Mouse (Mus musculus) adrenal gland, postnatal 10 days (tissue): ENCODE results near the gene Erg. TPM values are rescaled to one million over a fixed set of nuclear protein-coding genes. Genes with fewer than 3 reads are reported as not detected.

Source experiments
- DNase-seq: peaks from one replicate; pipeline ENCODE4 v3.0.0; 2021; ENCODE audit warnings: mixed read lengths
- total RNA-seq, 2 experiments: library from RNA; stranded (reverse); gene quantifications; 2 replicates each; pipeline ENCODE4 v1.2.3; 2021

Gene Erg
- total RNA-seq, 2 experiments from 2014 or later: 27.5 to 29.6 TPM

DNA sequence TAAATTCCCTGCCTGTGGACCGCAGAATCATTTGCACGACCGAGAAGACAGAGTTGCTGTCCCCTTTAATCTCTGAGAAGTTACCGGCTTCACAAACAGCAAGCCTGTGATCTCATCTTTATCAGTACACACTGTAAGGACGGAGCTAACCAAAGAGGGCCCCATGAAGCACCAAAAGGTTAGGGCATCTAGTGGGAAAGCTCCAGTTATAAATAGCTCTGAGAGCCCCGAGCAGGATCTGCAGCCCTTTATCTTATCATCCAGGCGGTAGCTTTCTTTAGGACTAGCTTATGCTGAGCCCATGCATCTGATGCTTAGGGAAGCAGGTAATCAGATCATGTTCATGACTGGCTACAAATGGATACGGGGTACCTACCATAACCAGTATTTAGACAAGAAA lies 146.6 kb downstream of the Erg start:
- DNase-seq: no peak

DNA sequence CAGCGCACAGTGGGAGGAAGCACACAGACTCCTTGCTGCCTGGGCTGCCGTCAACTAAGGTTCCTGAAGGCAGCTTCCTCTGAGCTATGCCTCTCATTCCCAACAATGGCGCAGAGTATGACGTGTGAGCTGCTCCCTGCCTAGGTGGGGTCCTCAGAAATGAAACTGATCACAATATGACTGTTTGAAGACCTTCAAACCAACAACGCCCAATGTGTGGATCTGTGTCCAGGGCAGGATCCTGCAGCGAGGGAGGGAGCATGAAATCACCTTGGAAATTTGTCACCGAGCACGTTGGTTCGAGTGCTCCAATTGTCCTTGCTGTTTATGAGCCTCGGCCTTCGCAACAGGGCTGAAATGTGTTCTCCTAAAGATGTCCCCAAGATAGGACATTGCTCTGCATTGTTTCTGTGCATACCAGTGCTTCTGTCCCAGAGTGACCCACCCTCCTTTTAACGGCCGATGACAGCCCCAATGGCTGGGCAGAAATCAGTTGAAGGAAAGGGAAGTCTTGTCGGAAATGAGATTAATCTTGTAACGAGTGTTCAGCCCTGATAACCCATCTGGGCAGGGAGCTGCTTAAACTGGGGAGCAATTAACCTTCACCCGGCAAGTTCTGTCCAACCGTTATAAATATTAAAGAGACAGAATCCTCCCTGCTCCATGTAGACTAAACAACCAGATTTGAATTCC lies 147.4 kb downstream of the Erg start:
- peak; percentile 41 for DNase-seq

DNA sequence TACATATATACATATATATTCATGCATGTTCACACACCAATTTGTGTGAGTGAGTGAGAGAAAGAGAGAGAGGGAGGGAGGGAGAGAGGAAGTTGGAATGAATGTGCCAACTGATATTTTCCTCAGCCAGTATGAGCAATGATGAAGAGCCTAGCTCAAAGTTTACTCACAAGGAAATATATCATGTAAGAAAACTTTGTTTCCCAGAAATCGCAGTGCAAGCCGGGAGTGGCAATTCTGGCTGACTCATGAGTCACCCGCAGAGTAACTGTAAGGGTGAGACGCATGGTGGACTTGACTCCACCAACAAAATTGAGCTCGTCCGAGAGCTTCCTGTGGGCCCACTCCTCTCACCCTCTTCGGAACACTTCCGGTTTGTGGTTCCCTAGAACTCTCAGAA lies 149.8 kb downstream of the Erg start:
- DNase-seq: peak; percentile 43

DNA sequence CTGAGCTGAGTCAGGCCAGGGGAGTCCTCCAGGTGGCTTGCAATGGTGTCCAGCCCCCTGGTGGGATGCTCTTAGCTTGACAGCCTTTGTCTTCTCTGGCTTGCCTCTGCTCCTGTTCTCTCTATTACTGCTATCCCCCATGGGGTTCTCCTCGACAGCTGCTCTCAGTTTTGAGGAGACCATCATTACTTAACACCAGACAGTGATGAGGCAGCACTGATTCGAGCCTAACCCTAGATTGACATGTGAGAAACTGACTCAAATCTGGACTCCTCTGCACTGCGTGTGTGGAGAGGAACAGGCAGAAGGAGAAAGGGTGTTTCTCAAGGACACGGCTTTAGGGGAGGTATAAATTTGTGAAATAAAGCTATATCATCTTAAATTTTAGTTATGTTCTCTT lies 150.3 kb downstream of the Erg start:
- no peak for DNase-seq

DNA sequence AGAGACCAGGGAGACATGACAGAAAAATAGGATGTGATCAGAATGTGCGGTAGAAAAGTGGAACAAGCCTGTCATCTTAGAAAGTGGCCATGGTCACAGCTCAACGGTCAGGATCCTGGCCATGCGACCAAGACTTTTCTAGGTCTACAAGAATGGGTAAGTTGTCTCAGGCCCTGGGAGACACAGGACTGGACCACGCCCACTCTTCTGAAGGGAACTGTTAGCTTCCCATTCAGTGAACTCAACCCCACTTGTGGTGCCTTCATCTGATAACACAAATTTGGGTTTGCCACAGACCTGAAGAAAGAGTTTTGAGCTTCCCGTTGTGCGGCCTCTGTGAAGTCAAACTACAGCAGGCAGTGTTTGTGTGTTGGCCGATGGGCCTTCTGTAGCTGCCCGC lies 152.0 kb downstream of the Erg start:
- DNase-seq: no peak

DNA sequence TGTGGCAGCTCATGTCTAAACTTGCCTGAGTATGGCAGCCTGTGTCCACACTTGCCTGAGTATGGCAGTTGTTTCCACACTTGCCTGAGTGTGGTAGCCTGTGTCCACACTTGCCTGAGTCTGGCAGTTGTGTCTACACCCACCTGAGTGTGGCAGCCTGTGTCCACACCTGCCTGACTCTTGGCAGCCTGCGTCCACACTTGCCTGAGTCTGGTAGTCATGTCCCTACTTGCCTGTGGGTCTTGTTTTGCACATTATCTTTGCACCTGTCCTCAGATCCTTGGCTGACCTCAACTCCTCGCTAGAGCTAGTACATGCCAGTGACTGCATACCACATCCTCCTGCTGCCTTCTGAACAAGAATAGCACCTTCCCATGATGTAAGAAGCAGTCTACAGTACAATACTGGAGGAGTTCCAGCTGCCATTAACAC lies 153.8 kb downstream of the Erg start:
- no peak for DNase-seq

DNA sequence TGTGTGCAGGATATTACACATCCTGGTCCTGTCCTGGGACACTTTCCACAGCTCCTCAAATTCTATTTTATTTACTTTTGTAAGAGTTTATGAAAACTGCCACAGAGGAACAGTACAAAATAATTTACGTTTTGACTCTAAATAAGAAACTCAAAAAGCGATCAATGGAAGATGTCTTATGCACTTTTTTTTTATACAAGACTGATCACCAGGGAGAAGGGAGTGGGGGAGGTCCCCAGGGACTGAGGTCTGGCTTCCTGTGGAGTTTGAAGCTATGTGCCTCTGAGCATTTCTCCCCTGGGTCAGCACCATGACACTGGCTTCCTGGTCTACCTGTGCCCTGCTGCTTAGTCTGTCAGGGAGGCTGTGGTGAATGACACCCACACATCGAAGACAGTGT lies 156.5 kb downstream of the Erg start:
- no peak for DNase-seq

DNA sequence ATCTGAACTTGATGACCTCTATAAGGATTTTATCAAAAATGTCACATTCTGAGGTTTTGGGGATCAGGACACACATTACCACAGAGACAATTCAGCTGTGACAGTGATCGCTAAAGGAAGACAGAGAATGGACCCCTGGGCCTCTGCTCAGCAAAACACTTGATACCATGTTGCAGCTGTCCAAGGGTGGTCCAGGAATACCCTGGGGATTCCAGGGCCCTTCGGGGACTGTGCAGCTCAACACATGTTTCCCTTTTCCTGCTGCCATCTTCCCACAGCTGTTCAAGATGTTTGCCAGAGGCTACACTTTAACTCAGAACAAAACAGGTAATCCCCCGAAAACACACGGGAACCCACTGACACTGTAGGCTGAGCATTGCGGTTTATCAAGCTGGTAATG lies 158.2 kb downstream of the Erg start:
- no peak for DNase-seq

DNA sequence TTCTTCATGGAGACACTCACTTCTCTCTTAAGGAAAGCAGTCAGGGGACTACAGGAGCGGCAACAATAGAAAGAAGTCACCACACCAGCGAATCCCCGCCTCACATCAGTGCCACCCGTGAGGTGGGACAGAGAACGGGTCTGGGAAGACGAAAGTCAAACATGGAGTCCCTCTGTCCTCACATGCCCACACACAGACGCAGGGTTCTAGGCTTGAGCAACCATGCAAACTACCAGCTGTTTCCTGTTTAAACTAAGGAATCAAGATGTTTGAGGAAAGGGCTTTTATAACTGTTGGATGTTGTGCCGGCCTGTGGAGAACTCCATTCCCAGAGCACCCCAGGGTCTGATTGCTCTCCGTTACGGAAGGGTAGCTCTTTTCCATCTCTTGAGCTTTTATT lies 158.9 kb downstream of the Erg start:
- DNase-seq: no peak

DNA sequence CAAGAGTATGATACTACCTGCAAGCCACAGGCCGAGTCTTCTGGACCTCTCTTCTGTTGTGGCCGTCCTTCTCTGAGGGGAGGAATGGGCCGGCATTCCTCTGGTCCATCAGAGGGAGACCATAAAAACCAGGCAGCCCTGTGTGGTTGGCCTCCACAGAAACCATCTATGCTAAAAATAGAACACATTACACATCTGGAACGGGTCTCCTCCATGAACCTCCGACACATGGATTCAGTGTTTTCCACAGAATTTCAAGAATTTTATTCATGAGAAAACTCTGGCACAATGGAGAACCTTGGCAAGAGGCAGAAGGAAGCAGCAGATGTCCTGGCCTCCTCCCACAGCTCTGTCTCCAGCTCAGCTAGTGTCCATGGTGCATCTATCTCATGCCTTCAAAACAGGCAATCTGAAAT lies 163.7 kb downstream of the Erg start:
- no peak for DNase-seq

DNA sequence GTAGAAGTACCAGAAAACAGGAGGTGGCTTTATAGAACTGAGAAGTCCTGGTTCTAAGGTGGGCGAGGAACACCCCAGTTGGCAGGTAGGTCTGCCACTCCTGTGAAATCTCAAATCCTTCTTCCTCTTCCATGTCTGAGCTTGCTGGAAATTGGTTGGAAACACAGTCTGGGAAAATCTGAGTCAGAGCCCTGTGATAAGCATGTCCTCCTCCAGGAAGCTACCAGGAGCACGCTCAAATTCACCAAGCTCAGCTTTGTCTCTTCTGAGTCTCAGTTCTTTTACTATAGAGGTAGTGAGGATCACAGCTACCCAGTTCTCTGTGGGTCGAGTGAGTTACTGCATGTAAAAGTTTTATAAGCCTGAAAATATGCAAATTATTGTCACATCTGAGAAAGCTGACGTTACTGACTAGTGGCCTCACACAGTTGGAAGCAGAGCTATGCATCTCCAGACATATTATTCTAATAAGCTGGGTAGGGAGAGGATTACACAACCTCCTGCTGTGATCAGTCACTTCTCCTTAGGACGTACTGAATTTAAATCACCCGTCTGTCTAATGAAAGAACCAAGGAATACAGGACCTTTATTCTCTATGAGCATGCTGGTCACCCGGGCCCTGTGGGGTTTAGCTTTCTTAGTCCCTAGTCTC lies 165.0 kb downstream of the Erg start:
- no peak for DNase-seq

DNA sequence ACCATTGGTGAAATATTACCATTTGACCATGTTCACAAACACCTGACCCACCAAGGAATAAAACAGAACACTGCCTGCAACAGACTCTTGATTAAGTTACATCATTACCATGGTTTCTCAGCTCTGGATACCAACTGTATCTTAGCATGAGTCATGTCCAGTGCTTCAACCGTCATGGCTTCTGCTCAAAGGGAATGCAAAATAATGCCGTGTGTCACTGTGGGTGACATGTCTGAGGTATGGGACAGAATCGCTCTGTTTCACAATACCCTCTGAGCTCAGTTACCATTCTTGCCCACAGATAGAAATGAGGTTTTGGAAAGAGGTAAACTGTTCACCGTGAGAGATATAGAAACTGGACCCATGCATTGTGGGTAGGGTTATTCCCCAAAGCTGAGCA lies 170.5 kb downstream of the Erg start:
- no peak for DNase-seq

DNA sequence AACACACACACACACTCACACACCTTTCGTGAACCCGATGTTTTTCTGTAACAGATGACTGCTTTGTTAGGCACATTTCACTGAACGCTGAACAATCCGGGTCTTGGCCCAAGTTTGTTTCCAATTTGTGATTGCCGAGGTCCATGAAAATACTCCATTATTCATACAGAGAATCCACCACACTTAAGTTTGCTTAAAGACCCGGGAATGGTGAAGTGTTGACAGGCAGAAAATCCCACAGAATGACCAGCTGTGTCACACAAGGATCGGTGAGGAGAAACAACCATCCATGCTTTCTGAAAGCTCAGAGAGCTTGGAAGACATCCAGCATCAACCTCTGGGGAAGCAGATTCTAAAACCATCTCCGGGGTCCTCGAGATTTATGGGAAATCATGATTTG lies 171.0 kb downstream of the Erg start:
- no peak for DNase-seq

DNA sequence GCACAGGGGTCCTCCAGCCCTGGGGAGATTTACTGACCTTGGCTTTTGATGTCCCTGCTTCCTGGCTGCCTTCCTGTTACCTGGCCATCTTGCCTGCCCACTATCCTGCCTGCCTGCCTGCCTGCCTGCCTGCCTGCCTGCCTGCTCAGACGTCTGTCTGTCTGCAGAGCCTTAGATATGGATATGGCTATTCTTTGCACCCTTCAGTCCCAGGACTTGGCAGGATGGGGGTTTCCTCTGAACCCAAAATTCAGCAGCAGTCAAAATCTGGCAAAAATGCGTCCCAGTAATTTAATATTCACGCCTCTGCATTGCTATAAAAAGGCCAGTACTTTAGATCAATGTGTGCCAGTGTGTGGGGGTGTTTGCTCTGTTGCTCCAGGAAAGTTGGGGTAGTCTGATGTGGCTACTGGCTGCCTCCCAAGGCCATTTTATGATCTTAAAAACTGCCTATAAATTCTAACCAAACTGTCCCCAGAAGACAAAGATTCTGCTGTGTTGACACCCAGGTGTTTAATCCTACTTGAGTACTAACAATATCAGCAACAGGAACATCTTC lies 172.9 kb downstream of the Erg start:
- no peak for DNase-seq

DNA sequence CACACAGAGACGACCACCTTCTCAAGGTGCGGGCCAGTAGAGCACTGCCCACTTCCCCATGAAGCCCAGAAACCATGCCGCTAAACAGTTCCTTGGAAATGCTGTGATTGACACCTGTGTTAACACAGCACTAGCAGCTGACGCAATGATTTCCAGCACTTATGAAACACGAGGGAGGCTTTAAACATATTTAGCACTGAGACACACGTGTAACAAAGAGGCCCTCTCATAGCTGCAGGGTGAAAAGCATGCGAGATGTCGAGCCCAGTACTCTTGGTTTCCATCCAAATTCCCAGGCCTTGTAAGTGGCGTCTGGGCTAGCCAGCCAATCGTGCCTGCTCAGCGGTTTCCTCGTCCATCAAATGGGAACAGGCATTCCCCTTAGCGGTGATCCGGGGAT lies 178.3 kb downstream of the Erg start:
- no peak for DNase-seq

DNA sequence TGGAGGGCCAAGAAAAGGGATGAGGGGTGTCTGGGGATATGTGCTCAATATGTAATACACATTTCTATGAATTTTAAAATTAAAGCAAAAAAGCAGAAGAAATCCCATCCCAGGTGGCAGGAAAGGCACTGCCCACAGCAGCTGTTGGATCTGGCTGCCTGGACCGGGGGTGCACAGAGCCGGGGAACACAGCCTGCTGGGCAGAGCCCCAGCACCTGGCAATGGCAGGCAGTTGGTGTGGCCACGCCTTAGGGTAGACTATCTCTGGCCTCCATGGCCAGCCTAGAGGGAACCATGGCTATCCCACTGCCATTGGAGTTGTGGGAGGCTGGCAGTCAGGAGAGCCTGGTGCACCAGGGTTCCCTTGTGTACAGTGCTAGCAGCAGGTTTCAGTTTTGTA lies 180.9 kb downstream of the Erg start:
- no peak for DNase-seq

DNA sequence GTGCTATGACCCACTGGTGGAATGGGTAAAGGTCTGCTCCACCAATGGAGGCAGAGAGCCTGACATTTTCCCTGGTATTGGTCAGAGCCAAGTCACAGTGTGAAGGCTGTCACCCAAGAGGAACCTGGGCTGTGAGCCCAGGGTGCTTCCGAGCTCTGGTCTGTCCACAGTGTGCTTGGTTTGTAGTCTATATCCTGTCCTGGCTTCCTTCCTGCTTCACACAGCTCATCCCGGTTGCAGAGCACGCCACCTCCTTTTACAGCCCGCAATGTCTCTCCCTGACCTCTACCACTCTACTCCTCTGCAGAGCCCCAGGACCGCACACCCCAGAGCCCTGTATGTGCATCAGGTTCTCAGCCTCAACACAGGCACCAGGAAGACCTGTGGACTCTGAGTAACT lies 182.9 kb downstream of the Erg start:
- DNase-seq: peak; percentile 7

DNA sequence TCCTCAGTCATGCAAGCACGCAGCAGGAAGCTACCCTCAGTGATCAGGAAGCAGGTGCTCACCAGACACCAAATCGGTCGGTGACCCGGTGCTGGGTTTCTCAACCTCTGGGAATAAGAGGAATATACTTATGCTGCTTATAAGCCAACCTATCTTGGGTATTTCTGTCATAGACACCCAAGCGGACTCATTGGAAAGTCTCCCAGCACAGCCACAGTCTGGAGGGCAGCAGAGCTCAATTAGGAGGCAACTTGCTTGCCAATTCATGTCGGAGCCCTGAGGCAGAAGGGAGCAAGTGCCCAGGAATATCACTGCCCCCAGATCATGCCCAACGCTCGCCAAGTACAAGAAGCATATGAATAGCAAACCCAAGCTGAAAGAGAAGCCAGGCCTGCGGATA lies 184.5 kb downstream of the Erg start:
- no peak for DNase-seq

DNA sequence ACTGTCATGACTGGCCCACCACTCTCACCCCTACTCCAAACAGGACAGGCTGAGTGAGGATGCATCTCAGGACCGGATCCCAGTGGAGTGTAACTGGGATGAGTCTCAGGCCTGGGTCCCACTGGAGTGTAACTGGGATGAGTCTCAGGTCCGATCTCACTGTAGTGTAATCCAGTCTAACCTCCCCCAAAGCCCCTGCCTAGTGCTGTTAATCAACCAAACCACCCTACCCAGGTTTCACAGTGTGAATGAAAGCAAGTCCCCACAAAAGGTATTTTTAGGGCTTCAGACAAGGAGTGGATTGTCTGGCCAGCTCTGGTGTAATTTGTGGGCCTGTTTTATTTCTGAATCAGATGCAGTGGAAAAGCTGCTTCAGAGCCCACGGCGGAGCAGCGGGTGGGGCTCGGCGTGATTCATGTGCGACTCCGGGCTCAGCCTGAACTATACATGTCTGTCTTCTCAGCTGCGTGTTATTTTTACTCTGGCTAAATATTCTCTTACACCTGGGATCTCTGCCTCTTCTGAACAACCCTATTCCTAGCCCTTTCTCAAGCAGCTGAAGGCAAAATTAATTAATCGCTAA lies 187.5 kb downstream of the Erg start:
- no peak for DNase-seq

DNA sequence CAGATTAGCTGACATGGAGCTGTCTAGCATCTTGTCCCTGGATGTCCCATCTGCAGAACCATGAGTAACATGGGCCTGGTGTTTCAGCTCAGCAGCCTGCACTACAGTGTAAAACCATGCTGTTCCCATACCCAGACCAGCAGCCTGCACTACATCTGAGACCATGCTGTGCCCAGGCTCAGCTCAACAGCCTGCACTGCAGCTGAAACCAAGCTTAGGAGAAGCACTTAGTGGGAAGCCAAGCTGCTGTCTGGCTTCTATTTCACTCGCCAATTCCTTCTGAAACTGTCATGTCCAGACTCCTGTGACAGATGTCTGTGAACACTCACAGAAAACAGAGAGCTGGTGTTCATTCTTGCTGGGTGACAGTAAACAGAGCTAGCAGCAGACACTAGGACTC lies 195.6 kb downstream of the Erg start:
- DNase-seq: no peak

DNA sequence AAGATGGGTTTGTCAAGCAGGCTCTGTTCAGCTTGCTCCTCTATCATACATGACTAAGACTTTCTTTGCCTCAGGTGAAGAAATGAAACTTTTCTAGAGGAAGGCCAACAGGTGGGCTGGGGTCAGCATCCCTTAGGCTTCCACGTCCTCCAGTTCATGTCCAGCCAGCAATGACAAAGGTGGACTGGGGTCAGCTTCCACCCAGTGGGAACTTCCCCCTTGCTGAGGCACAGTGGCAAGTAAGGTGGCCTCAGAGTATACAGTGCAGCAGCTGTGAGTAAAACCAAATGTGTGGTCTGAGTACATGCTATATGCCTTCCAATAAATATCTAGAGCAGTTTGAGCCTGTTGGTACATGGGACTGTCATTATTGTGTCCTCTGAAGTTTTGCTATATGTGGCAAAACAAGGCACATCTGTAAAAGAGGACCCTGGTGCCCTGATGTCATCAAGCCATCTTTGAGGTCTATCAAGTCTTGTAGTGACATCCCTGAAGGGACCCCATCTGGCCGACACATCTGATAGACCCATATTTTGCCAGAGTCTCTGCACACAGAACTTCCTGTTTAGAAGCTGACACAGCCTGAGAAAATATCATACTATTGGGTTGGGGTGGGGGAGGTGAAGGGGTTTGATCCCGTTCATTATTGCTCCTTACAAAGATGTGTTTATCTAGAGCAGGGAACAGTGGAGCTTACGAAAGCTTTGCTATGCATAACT lies 197.4 kb downstream of the Erg start:
- no peak for DNase-seq

DNA sequence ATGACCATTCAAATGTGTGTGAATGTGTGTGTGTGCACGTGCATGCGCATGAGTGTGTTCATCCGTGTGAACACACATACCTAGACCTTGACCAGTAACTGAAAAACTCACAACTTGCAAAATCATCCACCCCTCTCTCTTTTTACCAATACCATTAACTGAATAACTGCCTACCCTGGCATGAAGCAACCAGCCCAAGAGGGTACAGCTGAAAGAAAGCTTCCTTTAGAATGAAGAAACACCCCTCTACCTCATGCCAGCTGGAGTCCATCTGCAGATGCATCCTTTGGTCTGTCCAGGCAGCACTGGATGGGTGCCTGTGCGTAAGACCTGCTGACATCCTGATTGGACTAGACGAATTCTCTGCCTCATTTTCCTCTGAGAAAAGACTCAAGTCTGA lies 198.1 kb downstream of the Erg start:
- DNase-seq: no peak

DNA sequence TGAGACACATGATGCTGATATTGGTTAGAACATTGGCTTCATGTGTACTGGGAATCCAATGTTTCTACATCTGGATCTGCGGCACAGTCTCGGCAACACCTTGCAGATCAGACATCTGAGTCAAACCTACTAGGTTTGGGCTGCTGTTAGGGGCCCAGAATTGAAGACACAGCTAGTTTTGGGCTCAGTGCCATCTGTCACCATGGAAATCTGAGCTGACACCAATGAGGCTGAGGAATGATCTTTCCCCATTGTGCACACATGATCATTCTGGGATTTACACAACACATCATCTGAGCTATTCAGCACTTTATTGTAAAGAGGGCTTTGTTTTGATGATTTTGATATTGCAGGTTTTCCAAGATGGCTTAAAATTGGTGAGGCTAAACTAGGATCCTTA lies 199.4 kb downstream of the Erg start:
- no peak for DNase-seq
